In genomic region chr5:98027688-98028389, GRCm38 (mm10) we compare ENCODE assay signal across 14 mouse cellular contexts. TPM values are rescaled to one million over a fixed set of nuclear protein-coding genes. Genes with fewer than 3 reads are reported as not detected.
DNase-seq lines count a peak whose midpoint lies in the region; ATAC-seq and TF ChIP-seq lines count a peak whose summit lies in the region.
"Had no signal": no experiment of that assay in that cellular context is flagged by ENCODE, and none has a peak within 500 bp of the region (broad histone marks: within the 10 kb centered on the region; RNA-seq: fewer than 3 reads in every experiment).

No protein-coding gene starts in this region.

- DNase-seq in heart, adult 2 months: no peak
- no peak for DNase-seq in heart, adult 18-20 months
- no peak for DNase-seq in lung, postnatal 14 days
- DNase-seq in gastrocnemius, adult 8-10 months (ENCODE audit: low spot score in 2 of 2): no peak
- no peak for DNase-seq in cerebellum, postnatal 14 days
- DNase-seq: cerebellum, adult 9-11 months; gastrocnemius, postnatal 25 days; kidney, adult 18-20 months; layer of hippocampus, adult 9-11 months; left cerebral cortex, postnatal 4 days; midbrain, embryonic 14.5 days had no signal

- no peak for TF ChIP-seq CTCF in heart, adult 2 months (IDR thresholded peaks at IDR 0.05)

- H3K4me2 ChIP-seq in lung, embryonic 15.5 days: peak overlapping the region; percentile 78
- peak overlapping the region; percentile 72 for H3K4me2 ChIP-seq in limb, embryonic 13.5 days (replicated peaks)
- H3K4me2 ChIP-seq in stomach, embryonic 16.5 days (ENCODE audit: low read depth, low read length): peak overlapping the region; percentile 76

- no peak overlapping the region; the same call in 1 of the 2 replicates for H3K9ac ChIP-seq in heart, adult 2 months (ENCODE audit: low read depth, low read length)
- no peak overlapping the region for H3K9ac ChIP-seq in lung, embryonic 15.5 days
- peak overlapping the region; percentile 39; the same call in 1 of the 2 replicates for H3K9ac ChIP-seq in limb, embryonic 13.5 days
- H3K9ac ChIP-seq in stomach, embryonic 16.5 days (ENCODE audit: low read length): no peak overlapping the region

- peak overlapping the region; percentile 12; the same call in 1 of the 2 replicates for H3K4me3 ChIP-seq in heart, adult 2 months
- H3K4me3 ChIP-seq in lung, embryonic 15.5 days: peak overlapping the region; percentile 85; the same call in 1 of the 2 replicates
- H3K4me3 ChIP-seq in limb, embryonic 13.5 days: peak overlapping the region; percentile 74
- H3K4me3 ChIP-seq in stomach, embryonic 16.5 days (replicated peaks; ENCODE audit: low read length): no peak overlapping the region; the same call in 1 of the 2 replicates

- H3K4me1 ChIP-seq in heart, adult 2 months (ENCODE audit: control insufficient read depth, insufficient read depth, low read length): peaks cover 3% of the 10 kb centered on the region
- peaks cover 16% of the 10 kb centered on the region for H3K4me1 ChIP-seq in lung, embryonic 15.5 days
- H3K4me1 ChIP-seq in limb, embryonic 13.5 days: peaks cover 23% of the 10 kb centered on the region
- H3K4me1 ChIP-seq in stomach, embryonic 16.5 days (ENCODE audit: control insufficient read depth, insufficient read depth, low read length): peaks cover 14% of the 10 kb centered on the region; the same call in 1 of the 2 replicates

- ATAC-seq in lung, embryonic 15.5 days (ENCODE audit: borderline replicate concordance, extremely low read depth, low FRiP score, low TSS enrichment): no peak
- ATAC-seq in limb, embryonic 13.5 days (ENCODE audit: low FRiP score, low read depth): no peak
- ATAC-seq in stomach, embryonic 16.5 days (ENCODE audit: insufficient read depth, low FRiP score): no peak

- H3K36me3 ChIP-seq in heart, adult 2 months (ENCODE audit: control insufficient read depth, insufficient read depth, low read length): peaks cover 11% of the 10 kb centered on the region
- peaks cover 20% of the 10 kb centered on the region for H3K36me3 ChIP-seq in lung, embryonic 15.5 days
- H3K36me3 ChIP-seq in limb, embryonic 13.5 days: peaks cover 27% of the 10 kb centered on the region
- no peaks in the 10 kb centered on the region for H3K36me3 ChIP-seq in stomach, embryonic 16.5 days (ENCODE audit: control insufficient read depth, insufficient read depth, low read length)

- H3K27ac ChIP-seq in heart, adult 2 months: peak overlapping the region; percentile 67
- no peak overlapping the region for H3K27ac ChIP-seq in lung, embryonic 15.5 days
- H3K27ac ChIP-seq in limb, embryonic 13.5 days: no peak overlapping the region
- H3K27ac ChIP-seq in stomach, embryonic 16.5 days (ENCODE audit: low read length): no peak overlapping the region

- intact Hi-C loops in heart, adult 2 months (cut with DNase I): no loop called here

- 33% methylated on average over 8 of the region's 8 CpGs for WGBS in heart, adult 2 months
- WGBS in lung, embryonic 15.5 days: 49% methylated on average over 8 of the region's 8 CpGs
- WGBS in limb, embryonic 13.5 days: 57% methylated on average over 8 of the region's 8 CpGs
- WGBS in stomach, embryonic 16.5 days: 48% methylated on average over 8 of the region's 8 CpGs

- TF ChIP-seq EP300 in heart, adult 2 months (IDR thresholded peaks at IDR 0.05; ENCODE audit: insufficient read depth, low read depth, low read length): no peak

- no peaks in the 10 kb centered on the region for H3K79me2 ChIP-seq in heart, adult 2 months (replicated peaks; ENCODE audit: control insufficient read depth, insufficient read depth, low read length)

- H3K27me3 ChIP-seq in heart, adult 2 months (ENCODE audit: control insufficient read depth, insufficient read depth, low read length): no peaks in the 10 kb centered on the region
- H3K27me3 ChIP-seq in lung, embryonic 15.5 days: no peaks in the 10 kb centered on the region
- H3K27me3 ChIP-seq in limb, embryonic 13.5 days: peaks cover 4% of the 10 kb centered on the region; the same call in 1 of the 2 replicates
- H3K27me3 ChIP-seq in stomach, embryonic 16.5 days (ENCODE audit: control insufficient read depth, insufficient read depth, low read length): no peaks in the 10 kb centered on the region

- TF ChIP-seq POLR2A in heart, adult 2 months (IDR thresholded peaks at IDR 0.05; ENCODE audit: insufficient read depth, low read depth, low read length): no peak

- no peaks in the 10 kb centered on the region for H3K9me3 ChIP-seq in lung, embryonic 15.5 days
- H3K9me3 ChIP-seq in limb, embryonic 13.5 days: no peaks in the 10 kb centered on the region
- no peaks in the 10 kb centered on the region for H3K9me3 ChIP-seq in stomach, embryonic 16.5 days (replicated peaks; ENCODE audit: control insufficient read depth, low read length)

RNA-seq across cellular contexts. Expression of gene Antxr2, which starts 3.0 kb away (rescaled TPM):
- 10 to 100 TPM; 70.7 to 78.9 TPM for total RNA-seq in heart, adult 2 months (2021)
- 28.1 and 53.7 TPM in 2 replicates for polyA plus RNA-seq in heart, adult 2 months (2012; rRNA removed)
- total RNA-seq in heart, adult 18-20 months (2021): 10 to 100 TPM; 71.9 to 74.8 TPM
- polyA plus RNA-seq in lung, embryonic 15.5 days (2015; fragmentation: Nextera tagmentation; extraction: Ambion mirVana): 31.5 and 34.1 TPM in 2 replicates
- 29.1 and 32.1 TPM in 2 replicates for polyA plus RNA-seq in limb, embryonic 13.5 days (2015; fragmentation: Nextera tagmentation; extraction: Ambion mirVana)
- polyA plus RNA-seq in stomach, embryonic 16.5 days (2015; fragmentation: Nextera tagmentation; extraction: Ambion mirVana): 19.4 and 22.9 TPM in 2 replicates
- 1 to 10 TPM; 4.5 to 8.2 (median 6.0) TPM for total RNA-seq in gastrocnemius, adult 8-10 months (2022)
